Mouse (Mus musculus): ENCODE measurements around the gene Dnaaf5.

Gene Dnaaf5

DNA sequence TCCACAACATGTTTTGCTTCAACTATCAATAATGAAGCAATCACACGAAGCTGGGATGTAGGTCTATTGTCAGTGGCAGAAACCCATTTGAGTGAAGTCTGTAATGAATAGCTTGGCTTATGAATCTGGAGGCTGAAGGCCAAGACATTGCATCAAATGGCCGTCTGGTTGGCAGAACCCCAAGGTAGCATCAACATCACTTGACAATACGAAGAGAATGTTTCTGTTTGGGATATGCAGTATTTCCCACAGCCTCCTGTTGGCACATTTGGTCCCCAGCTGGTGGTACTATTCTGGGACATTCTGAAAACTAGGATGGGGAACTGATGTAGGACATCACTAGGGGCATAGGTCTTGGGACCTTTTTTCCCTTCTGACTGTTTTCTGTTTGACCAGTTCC lies 6.1 kb upstream of the Dnaaf5 start:
- no peak for DNase-seq

DNA sequence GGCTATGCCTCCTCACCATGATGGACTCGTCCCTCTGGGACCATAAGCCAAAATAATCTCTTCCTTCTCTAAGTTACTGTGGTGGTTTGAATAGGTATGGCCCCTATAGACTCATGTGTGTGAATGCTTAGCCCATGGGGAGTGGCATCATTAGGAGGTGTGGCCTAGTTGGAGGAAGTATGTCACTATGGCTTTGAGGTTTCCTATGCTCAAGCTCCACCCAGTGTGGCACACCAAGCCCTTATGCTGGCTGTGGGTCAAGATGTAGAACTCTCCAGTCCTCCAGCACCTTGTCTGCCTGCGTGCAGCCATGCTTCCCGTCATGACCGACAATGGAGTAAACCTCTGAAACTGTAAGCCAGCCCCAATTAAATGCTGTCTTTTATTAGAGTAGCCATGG lies 4.3 kb upstream of the Dnaaf5 start:
- no peak for DNase-seq

DNA sequence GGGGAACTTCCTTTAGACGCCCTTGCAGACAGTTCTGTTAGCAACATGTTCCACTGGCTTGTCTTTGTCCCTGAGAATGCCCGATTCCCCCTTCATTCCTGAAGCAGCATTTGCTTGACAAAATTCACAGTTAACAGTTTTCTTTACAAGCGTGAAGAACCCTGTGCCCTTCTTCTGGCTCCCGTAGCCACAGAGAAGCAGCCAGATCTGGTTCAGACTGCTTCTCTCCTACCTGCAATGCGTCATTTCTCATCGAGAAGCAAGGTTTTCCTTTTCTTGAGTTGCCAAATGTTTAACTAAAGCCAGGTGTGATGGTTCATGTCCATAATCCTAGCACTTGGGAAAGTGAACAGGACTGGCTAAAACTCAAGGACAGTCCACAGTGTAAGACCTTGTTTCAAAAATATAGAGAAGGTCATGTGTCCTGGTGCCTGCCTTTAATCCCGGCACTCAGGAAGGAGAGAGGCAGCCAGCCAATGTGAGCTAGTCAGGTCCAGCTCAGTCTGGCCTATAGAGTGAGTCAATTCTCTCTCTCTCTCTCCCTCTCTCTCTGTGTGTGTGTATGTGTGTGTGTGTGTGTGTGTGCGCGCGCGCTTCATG lies 3.4 kb upstream of the Dnaaf5 start:
- DNase-seq, result peak; percentile 49 to 61

DNA sequence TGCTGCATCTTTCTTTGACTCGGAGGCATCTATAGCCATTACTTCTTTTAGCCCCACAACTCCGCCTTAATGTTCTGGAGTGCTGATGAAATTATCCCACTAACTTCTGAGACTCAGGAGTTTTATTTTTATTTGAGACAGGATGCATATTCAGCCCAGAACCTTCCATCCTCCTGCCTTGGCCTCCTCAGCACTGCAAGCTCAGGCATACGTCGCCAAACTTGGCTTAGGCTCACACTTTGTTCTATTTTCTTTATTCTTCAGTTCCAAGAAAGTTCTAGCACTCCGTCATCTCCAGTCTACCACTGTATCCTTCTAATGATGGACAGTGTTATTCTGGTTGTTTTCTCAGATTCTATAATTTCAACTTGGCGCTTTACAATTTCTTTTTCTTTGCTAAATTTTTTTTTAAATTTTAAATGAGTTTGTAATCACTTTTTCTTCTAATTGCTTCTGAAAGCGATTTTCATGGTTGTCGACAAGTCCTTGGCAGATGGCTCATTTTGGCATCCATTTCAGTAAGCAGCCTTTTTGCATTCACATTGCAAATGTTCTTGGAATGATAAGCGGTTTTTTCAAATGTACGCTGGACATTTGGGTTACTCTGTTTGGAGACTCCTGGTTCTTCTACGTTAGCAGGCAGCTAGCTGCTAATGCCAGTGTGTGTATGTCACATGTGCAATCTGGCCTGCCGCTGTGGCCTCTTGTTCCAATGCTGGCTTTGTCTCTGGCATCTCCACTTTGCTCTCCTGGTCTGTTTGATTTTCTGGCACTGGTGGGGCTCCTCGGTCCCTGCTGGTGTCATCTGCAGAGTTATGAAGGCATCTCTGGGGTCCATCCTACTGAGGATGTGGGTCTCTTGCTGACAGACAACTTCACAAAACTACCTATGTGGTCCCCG lies 2.6 kb upstream of the Dnaaf5 start:
- no peak for DNase-seq

DNA sequence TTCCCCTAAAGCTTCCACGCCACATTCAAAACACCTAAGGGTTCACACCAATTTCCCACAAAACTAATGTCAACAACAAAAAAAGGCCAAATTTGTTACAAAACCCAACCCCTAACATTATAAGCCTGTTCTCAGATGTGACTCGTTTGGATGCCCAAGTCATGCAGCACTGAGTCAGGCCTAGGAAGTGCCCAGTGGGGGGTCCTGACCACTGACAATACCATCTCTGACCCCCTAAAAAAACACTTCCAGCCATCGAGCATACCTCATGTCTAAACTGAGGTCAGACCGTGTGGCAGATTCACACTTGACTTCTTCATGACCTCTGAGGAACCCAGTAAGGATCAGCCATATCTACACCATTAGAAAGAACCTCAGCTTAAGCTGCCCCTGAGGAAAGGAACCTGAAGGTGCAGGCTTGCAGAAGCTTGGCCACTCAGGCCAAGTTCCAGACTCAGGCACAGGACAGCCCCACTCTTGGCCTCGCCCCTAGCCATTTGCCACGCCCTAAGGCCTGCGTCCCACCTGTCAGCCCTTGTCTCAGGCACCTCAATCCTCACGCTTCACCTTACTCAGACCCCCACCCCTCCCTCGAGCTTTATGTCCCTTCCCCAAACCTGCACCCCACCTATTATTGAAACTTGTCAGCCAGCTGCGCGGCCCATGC lies 884 bp upstream of the Dnaaf5 start:
- DNase-seq, result no peak

DNA sequence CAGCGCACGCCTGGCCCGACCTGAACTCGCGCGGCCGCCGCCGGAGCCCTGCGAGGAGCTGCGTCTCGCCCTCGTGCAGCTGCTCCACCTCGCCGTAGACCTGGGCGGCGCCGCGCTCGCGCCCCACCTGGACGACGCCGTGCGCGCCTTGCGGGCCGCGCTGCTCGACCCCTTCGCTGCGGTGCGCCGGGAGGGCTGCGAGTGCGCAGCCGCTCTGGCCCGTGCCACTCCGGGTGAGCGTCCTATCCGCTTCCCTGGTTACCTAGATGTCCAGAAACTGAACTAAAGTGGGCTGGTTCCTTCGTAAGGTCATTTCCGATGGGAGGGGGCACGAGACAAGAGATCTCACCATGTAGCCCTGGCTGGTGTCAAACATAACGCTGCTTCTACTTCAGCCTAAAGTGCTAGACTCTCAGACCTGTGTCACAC lies 594 bp downstream of the Dnaaf5 start:
- DNase-seq, result peak; percentile 28

DNA sequence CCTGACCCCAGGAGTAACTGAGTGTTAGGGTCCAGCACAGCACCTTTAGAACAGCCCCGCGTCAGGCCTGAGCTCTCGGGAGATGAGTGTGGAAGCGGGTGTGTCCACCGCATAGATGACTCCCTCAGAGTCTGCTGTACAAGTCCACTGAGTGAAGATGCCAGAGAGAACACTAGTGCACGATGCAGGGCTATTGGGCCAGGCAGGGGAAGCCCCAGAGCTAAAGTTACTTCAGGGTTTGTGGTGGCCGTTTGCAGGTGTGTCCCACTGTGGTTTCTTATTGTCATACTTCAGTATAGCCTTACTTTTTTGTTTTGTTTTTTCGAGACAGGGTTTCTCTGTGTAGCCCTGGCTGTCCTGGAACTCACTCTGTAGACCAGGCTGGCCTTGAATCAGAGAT lies 10.9 kb downstream of the Dnaaf5 start:
- DNase-seq, result no peak

DNA sequence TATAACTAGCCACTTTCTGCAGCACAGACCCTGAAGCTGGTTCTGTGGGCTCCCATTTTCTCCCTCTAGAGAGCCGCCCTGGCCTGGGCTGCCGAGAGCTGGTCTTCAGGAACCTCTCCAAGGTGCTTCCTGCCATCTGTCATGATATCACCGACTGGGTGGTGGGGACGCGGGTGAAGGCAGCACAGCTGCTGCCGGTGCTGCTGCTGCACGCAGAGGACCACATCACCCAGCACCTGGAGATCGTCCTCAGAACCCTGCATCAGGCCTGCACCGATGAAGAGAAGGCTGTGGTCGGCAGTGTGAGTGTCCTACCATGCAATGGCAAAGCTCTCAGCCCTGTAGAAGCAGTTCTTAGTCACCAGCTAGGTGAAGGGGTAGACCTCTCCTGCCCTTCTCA lies 11.6 kb downstream of the Dnaaf5 start:
- no peak for DNase-seq

DNA sequence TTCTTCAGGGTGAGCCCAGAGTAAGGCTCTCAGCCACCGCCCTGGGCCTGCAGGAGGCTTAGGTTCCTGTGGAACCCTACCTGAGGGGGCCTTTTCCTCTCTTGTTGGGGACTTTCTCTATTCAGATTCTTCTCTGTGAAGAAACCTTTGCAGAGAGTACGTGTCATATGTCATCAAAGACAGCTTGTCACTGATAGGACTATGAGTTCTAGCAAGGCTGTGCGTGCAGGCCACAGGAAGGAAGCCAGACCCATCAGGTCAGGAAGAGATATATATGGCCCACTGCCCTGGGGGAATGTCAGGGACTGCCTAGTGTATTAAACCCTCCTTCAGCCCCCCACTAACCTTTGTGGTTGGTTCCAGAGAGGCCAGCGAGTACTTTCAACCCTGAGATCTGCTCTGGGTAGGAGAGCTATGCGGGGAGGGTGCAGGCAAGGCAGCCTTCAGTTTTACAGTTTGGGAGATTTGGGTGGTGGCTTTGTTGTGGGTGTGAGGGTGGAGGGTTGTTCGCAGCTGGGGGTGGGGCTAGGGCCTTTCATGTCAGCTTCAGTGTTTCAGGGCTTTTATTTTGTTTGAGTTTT lies 16.8 kb downstream of the Dnaaf5 start:
- no peak for DNase-seq

DNA sequence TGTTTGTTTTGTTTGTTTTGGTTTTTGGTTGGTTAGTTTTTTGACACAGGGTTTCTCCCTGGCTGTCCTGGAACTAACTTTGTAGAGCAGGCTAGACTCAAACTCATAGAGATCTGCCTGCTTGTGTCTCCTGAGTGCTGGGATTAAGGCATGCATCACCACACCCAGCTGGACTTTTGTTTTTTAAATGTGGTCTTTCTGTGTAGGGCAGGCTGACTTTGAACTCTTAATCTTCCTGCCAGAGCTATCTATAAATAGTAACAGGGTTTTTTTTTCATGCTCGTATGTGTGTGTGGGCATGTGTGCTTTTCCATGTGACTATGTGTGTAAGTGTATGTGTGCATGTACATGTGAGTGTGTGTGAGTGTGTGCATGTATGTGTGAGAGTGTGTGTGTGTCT lies 17.5 kb downstream of the Dnaaf5 start:
- DNase-seq, result no peak

DNA sequence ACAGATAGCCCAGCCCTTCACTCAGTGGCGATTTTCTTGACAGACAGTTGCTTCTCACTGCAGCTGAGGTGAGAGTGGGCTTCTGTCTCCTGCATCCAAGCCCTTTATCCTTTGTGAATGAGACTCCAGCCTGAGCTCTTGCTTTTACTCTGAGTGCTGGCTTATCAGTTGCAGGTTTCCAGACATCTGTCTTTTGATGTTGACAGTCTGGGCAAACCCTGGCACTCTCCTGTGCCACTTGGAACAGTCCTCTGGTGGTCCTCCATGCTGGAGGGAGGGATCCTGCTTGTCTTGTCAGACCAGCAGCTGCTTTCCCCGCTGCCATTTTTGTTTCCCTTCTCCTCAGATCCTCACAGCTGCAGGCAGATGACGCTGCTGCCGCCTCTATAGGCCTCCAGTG lies 21.9 kb downstream of the Dnaaf5 start:
- no peak for DNase-seq

DNA sequence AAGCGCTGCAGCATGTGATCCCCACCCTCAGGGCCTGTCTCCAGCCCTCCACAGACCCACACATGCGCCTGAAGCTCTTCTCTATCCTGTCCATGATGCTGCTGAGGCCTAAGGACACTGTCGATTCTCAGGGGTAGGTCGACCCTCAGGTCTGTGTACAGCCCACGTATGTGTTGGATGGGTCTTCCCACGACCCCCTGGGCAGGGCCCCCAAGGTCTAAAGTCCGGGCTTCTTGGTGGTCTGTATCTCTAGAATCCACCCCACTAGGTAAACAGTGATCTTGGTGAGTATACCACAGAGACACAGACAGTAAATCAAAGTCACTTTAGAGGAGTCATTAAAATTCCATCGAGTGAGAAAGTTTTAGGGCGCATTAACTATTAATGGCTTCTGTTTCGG lies 24.1 kb downstream of the Dnaaf5 start:
- no peak for DNase-seq

DNA sequence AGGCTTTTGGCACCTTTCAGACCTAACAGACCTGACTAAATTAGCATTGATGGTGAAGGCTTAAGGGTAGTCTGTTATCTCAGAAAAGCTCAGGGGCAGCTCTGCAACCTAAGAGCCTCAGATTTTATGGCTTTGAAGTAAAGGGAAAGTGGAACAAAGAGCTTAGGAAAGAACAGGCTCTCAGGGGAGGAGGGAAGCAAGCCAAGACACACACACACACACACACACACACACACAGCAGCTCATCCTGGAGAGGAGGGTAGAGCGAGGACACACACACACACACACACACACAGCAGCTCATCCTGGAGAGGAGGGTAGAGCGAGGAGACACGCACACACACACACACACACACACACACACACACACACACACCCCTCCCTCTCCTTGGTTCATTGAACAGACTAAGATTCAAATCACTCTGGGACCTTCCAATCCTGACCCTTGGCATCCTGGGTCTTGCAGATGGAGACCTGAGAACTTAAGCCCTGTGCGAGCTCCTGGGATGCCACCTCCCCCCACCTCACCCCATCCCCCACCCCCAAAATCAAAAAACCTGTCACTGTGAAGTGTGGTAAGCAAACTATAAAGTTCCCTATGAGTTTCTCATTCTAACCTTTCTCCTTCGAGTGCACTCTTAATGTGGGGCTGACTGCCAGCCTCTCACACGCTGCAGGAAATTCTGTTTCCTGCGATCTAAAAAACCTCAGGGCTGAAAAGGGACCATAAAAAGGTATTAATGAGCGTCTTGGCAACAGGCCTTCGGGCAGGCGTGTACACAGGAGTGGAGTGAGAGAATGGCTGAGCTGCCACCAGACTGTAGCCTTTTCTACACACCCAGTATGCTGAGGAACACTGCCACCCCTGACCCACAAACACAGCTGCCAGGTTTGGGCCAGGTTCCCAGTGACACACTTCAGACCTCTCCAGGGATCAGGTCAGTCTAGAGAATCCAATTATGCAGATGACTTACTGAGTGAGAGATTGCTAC lies 24.8 kb downstream of the Dnaaf5 start:
- peak; percentile 40 for DNase-seq

DNA sequence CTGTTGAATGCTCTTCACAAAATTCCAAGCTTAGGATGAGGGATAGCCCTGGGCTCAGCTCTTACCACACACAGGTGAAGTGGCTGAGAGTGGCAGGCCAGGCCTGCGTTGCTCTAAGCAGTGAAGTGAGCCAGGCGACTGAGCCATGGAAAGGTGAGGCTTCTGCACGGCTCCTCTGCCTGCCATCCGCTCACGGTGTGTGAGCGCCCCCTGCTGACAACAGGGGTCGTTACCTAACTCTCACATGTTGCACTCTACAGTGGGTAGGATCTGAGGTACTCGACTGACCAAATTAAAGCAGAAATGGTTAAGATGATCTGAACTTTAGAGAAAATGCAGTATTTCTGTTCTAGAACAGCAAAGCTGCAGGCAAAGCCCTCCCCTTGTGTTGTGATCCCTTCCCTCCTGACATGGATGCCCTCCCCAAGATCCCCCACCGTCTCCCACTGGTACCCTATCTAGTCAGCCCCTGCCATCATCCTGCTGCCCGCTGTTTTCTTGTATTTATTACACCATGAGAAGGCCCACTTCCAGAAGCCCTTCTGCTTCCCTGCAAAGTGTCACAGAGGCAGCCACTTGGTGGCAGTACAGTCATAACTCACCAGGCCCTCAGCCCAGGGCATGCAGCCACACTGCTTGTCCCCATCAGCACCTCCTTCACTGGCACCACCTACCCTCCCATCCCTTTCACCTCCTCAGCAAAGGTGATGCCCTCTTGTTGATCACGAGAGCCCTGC lies 29.0 kb downstream of the Dnaaf5 start:
- DNase-seq, result peak; percentile 35 to 73

DNA sequence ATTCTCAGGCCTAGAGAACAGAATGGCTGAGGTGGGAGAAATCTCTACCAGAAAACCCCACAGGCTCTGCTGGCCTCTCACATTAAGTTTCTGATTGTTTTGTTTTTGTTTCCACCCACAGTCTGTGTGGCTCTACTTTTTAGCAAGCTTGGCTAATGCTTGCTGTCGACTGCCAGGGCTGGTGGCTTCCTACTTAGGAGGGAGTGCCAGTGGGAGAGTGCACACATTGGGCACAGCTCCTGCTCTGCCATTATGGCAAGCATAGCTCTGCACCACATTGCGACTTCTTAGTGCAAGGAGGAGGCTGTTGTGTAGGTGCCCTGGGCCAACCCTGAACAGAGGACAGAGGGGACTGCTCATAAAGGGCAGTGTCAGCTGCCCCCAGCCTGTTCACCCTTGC lies 33.1 kb downstream of the Dnaaf5 start:
- no peak for DNase-seq

DNA sequence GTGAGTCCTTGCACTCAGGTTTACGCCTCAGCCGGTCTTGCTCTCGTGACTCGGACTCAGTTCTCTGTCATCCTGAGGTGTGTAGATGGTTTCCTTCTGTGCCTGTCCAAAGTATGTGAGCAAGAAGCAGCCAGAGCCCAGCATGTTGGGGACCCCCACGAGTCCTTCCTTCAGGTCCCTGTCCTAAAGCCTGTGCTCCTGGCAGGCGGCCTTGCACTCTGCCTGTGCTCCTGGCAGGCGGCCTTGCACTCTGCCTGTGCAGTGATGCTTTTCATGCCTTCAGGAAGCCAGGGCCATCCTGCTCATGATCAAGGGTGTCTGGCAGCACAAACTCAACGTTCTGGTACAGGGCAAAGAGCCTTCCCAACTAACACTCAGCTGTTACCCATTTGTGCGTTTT lies 33.6 kb downstream of the Dnaaf5 start:
- no peak for DNase-seq

DNA sequence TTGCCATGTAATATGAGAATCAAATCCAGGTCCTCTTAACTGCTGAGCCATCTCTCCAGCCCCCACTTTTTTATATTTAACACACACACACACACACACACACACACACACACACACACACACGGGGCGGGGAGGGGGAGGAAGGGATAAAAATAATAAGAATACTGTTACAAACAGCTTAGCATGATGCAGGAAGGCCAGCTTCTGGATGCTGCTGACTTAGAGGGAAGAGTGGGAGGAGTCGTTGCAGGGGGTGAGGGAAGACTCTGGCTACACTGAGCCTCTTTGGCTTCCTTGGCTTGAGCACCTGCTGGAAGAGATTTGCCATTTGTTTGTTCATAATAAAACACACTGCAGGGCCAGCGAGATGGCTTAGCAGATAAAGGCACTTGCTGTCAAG lies 34.9 kb downstream of the Dnaaf5 start:
- DNase-seq, result no peak

DNA sequence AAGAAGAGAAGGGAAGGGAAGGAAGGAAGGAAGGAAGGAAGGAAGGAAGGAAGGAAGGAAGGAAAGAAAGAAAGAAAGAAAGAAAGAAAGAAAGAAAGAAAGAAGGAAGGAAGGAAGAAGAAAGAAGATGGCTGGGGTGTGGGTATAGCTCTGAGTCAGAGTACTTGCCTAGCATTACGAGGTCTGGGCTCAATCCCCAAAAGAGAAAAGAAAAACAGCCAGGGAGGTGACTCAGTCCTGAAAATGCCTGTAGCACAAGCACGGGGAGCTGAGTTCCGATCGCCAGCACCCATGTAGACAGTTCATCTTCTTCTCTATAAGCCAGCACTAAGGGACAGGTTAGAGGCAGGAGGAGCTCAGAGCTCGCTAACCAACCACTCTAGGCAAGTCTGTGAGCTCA lies 39.7 kb downstream of the Dnaaf5 start:
- no peak for DNase-seq

DNA sequence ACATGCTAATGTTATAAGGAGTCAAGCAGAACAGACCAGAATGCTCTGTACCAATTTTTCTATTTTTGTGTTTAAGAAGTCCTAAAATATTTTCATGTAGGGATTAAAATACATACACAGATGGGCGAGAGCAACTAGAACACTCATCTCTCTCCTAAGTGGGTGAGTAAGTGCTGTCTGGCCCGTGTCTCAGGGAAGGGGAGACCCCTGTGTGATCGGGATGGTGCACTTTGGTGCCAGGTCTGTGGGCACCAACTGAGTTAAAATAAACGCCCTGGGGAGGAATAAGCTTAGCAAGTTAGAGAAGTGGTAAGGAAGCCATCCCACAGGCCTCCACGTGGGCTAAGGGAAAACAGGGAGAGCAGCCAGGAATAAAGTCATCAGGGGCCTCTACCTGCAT lies 40.9 kb downstream of the Dnaaf5 start:
- no peak for DNase-seq

DNA sequence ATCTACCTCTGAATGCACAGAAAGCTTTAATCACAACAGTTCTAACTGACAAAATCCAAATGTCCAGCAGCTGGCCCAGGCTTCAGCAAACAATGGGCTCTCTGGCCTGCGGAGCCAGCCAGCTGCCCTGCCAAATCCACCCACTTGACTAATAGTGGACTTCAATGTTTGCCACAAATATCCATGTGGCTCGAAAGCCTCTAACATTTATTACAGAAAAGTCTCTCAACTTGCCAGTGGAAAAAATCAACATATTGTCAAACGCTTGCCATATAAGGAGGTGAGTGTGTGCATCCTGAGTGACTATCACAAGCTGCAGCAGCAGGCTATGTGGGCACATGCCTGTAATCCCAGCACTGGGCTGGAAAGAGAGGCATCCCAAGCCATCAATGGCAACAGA lies 48.8 kb downstream of the Dnaaf5 start:
- DNase-seq, result no peak

DNA sequence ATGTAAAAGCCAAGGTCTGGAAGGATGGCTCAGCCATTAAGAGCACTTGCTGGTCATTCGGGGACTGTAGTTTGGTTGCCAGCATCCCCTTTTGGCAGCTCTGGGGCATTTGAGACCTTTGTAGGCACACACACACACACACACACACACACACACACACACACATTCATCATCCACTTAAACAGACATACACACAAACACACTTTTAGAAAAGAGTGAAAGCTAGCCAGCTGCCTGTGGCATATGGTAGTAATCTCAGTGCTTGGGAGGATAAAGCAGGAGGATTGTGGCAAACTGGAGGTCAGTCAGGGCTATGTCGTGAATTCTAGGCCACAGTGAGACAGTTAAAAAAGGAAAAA lies 49.6 kb downstream of the Dnaaf5 start:
- DNase-seq, result peak in 1 of 2 experiments; percentile 17

All from kidney, adult 8-10 months (tissue).